Mouse (Mus musculus) intestine, postnatal 0 days (tissue): Measurements from ENCODE around the gene Plch2. TPM values are rescaled to one million over a fixed set of nuclear protein-coding genes. Genes with fewer than 3 reads are reported as not detected.

ENCODE experiments used
- ATAC-seq: fragments of 200-750 bp; cut with Nextera tagmentation; 2 replicates; pipeline ENCODE4 v1.8.0; 2017; ENCODE audit warnings: mild to moderate bottlenecking, moderate TSS enrichment, moderate library complexity
- H3K27ac ChIP-seq: fragments of 300-500 bp; sonication (generic); 2 replicates; pipeline ENCODE4 v1.5.1; 2014; ENCODE audit warnings: mild to moderate bottlenecking, low read depth, low read length, moderate library complexity
- H3K27me3 ChIP-seq: fragments of 300-500 bp; sonication (generic); replicated peaks from 2 replicates; pipeline ENCODE4 v1.6.1; 2014; ENCODE audit warnings: low read length, mixed read lengths; ENCODE audit not compliant: control insufficient read depth, insufficient read depth
- H3K36me3 ChIP-seq: fragments of 300-500 bp; sonication (generic); 2 replicates; pipeline ENCODE4 v1.6.1; 2014; ENCODE audit warnings: mild to moderate bottlenecking, moderate library complexity; ENCODE audit not compliant: control insufficient read depth, insufficient read depth
- H3K4me1 ChIP-seq: fragments of 300-500 bp; sonication (generic); replicated peaks from 2 replicates; pipeline ENCODE4 v1.6.1; 2014; ENCODE audit warnings: antibody characterized with exemption, low read length, mixed read lengths; ENCODE audit not compliant: control insufficient read depth, insufficient read depth
- H3K4me2 ChIP-seq: fragments of 300-500 bp; sonication (generic); replicated peaks from 2 replicates; pipeline ENCODE4 v1.6.1; 2014; ENCODE audit warnings: low read depth, mild to moderate bottlenecking, moderate library complexity
- H3K4me3 ChIP-seq: fragments of 300-500 bp; sonication (generic); 2 replicates; pipeline ENCODE4 v1.5.1; 2014; ENCODE audit warnings: low read depth, low read length
- H3K9ac ChIP-seq: fragments of 300-500 bp; sonication (generic); 2 replicates; pipeline ENCODE4 v1.6.1; 2014; ENCODE audit warnings: mild to moderate bottlenecking, low read depth, low read length
- H3K9me3 ChIP-seq: fragments of 300-500 bp; sonication (generic); 2 replicates; pipeline ENCODE4 v1.6.1; 2016; ENCODE audit warnings: mixed run types; ENCODE audit not compliant: control insufficient read depth
- CTCF ChIP-seq: sonication (generic); IDR thresholded peaks from 2 replicates; pipeline ENCODE4 v1.5.1; 2016; ENCODE audit warnings: low read depth, mild to moderate bottlenecking, control low read depth, antibody characterized with exemption, moderate library complexity
- WGBS: fragments of 180-500 bp; shearing (Covaris S2); extraction: QIAGEN DNeasy Blood & Tissue Kit; methylation state at CpG from one replicate; pipeline ENCODE4 v1.1.7; 2014; 5-methylcytosine and 5-hydroxymethylcytosine counted together
- polyA plus RNA-seq: library from polyadenylated mRNA; unstranded; fragments of >200 nt; fragmentation: Nextera tagmentation; extraction: Ambion mirVana; gene quantifications from 2 replicates; pipeline ENCODE4 v1.2.1, GENCODE M21; 2015

Gene Plch2
- polyA plus RNA-seq, 1 experiment from 2014 or later = 5.3 TPM

- TF ChIP-seq CTCF = no peak
- H3K4me2 ChIP-seq = no peak overlapping the region
- ATAC-seq = no peak
- H3K27ac ChIP-seq = no peak overlapping the region
- H3K27me3 ChIP-seq = no peaks in the 10 kb centered on the region
- no peaks in the 10 kb centered on the region for H3K4me1 ChIP-seq
- 58% methylated on average over 9 of the region's 9 CpGs for WGBS
- no peak overlapping the region for H3K9ac ChIP-seq
- no peaks in the 10 kb centered on the region for H3K9me3 ChIP-seq
- peaks cover 80% of the 10 kb centered on the region for H3K36me3 ChIP-seq
- H3K4me3 ChIP-seq = no peak overlapping the region
Measured at GRCm38 (mm10) chr4:155076677-155077076, 20.1 kb upstream of the Plch2 start.

- no peaks in the 10 kb centered on the region for H3K4me1 ChIP-seq
- peaks cover 82% of the 10 kb centered on the region for H3K36me3 ChIP-seq
- no peaks in the 10 kb centered on the region for H3K27me3 ChIP-seq
- no peak for TF ChIP-seq CTCF
- no peaks in the 10 kb centered on the region for H3K9me3 ChIP-seq
- 0 out of 2 replicates have a peak overlapping the region, but pooled peaks have one; percentile 21 for H3K27ac ChIP-seq
- H3K4me2 ChIP-seq = no peak overlapping the region
- H3K4me3 ChIP-seq = no peak overlapping the region
- no peak overlapping the region for H3K9ac ChIP-seq
- 85% methylated on average over 2 of the region's 2 CpGs for WGBS
- no peak for ATAC-seq
Measured at GRCm38 (mm10) chr4:155075813-155076212, 19.2 kb upstream of the Plch2 start.

- ATAC-seq = no peak
- H3K36me3 ChIP-seq = peaks cover 83% of the 10 kb centered on the region
Measured at GRCm38 (mm10) chr4:155075137-155075536, 18.6 kb upstream of the Plch2 start.

GRCm38 (mm10) chr4:155074418-155074817 is 17.8 kb upstream of the Plch2 start:
- Histone ChIP-seq H3K9ac (no peak overlapping the region), H3K4me3 (no peak overlapping the region), H3K36me3 (peaks cover 83% of the 10 kb centered on the region), H3K27ac (0 out of 2 replicates have a peak overlapping the region, but pooled peaks have one; percentile 15), H3K9me3 (no peaks in the 10 kb centered on the region), H3K4me1 (no peaks in the 10 kb centered on the region), H3K4me2 (no peak overlapping the region), H3K27me3 (no peaks in the 10 kb centered on the region)
- 82% methylated on average over 9 of the region's 9 CpGs for WGBS
- no peak for ATAC-seq
- no peak for TF ChIP-seq CTCF

More at GRCm38 (mm10) chr4:155075137-155075536, 18.6 kb upstream of the Plch2 start:
- Histone ChIP-seq H3K4me3 (no peak overlapping the region), H3K27me3 (no peaks in the 10 kb centered on the region), H3K9ac (no peak overlapping the region), H3K27ac (0 out of 2 replicates have a peak overlapping the region, but pooled peaks have one; percentile 21), H3K4me2 (no peak overlapping the region), H3K4me1 (no peaks in the 10 kb centered on the region), H3K9me3 (no peaks in the 10 kb centered on the region)
- TF ChIP-seq CTCF = peak; percentile 27; the same call in 1 of the 2 replicates
- 89% methylated on average over 9 of the region's 9 CpGs for WGBS

GRCm38 (mm10) chr4:155070921-155071320 is 14.3 kb upstream of the Plch2 start:
- Histone ChIP-seq H3K36me3 (peaks cover 67% of the 10 kb centered on the region), H3K9ac (0 out of 2 replicates have a peak overlapping the region, but pooled peaks have one; percentile 3), H3K27me3 (no peaks in the 10 kb centered on the region), H3K4me2 (no peak overlapping the region), H3K4me3 (no peak overlapping the region), H3K27ac (no peak overlapping the region), H3K4me1 (peaks cover 5% of the 10 kb centered on the region), H3K9me3 (no peaks in the 10 kb centered on the region)
- ATAC-seq = no peak
- no peak for TF ChIP-seq CTCF
- WGBS = 81% methylated on average over 5 of the region's 5 CpGs

GRCm38 (mm10) chr4:155070199-155070598 is 13.6 kb upstream of the Plch2 start:
- H3K36me3 ChIP-seq = peaks cover 60% of the 10 kb centered on the region
- no peak for ATAC-seq
- H3K4me1 ChIP-seq = peaks cover 5% of the 10 kb centered on the region
- no peak overlapping the region for H3K27ac ChIP-seq
- H3K9me3 ChIP-seq = no peaks in the 10 kb centered on the region
- 90% methylated on average over 13 of the region's 13 CpGs for WGBS
- H3K9ac ChIP-seq = no peak overlapping the region
- H3K4me3 ChIP-seq = no peak overlapping the region
- TF ChIP-seq CTCF = no peak
- H3K4me2 ChIP-seq = no peak overlapping the region
- H3K27me3 ChIP-seq = no peaks in the 10 kb centered on the region

GRCm38 (mm10) chr4:155069191-155069590 is 12.6 kb upstream of the Plch2 start:
- H3K4me3 ChIP-seq = no peak overlapping the region
- no peak overlapping the region for H3K4me2 ChIP-seq
- no peak for ATAC-seq
- peaks cover 50% of the 10 kb centered on the region for H3K36me3 ChIP-seq
- WGBS = 84% methylated on average over 6 of the region's 6 CpGs
- no peaks in the 10 kb centered on the region for H3K9me3 ChIP-seq
- no peaks in the 10 kb centered on the region for H3K27me3 ChIP-seq
- peaks cover 5% of the 10 kb centered on the region for H3K4me1 ChIP-seq
- no peak overlapping the region for H3K27ac ChIP-seq
- peak; percentile 66 for TF ChIP-seq CTCF
- H3K9ac ChIP-seq = no peak overlapping the region
